Mouse (Mus musculus): ENCODE measurements at regions not wholly inside any gene's neighbourhood (a gene's known extent, or its start where the extent isn't known, plus 50 kb on each side); places are given as distances from the start of the nearest gene placed in this dataset.

- TF ChIP-seq CTCF (IDR thresholded peaks at IDR 0.05; ENCODE audit: low read depth, low read length), result no peak
- no peak for TF ChIP-seq TAL1 (conservative IDR thresholded peaks at IDR 0.05; ENCODE audit: low read depth, low read length)
- TF ChIP-seq GATA2 (IDR thresholded peaks at IDR 0.05; ENCODE audit: borderline replicate concordance, low read depth, low read length), result no peak
- TF ChIP-seq POLR2AphosphoS5 (IDR thresholded peaks at IDR 0.05; ENCODE audit: insufficient replicate concordance, low read depth, low read length), result no peak
- no peak for TF ChIP-seq GATA1 (IDR thresholded peaks at IDR 0.05; ENCODE audit: borderline replicate concordance, low read length)
These were observed 79.2 kb downstream of the 1700020N01Rik start for GRCm38 (mm10) chr10:21672171-21672570.
